In the genomic region with DNA sequence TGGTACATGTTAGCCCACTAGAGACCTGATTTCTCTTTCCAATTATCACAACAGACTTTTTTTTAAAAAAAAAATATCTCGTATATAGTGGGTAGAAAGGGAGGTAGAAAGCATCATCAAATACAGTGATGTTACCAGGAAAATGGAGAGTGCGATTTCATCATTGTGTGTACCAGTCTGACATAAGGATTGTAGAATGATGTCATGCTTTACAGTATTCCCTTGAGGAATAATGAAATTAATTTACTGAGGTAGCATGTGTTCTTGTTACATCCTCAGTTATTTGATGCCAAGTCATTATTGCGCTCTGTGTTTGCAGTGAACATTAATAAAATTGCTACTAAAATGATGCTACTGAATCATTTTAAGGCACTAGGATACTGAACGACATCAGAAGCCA, we compare ENCODE assay signal across 25 mouse cellular contexts.
"Had no signal": no experiment of that assay in that cellular context is flagged by ENCODE, and none has a peak within 500 bp of the region (broad histone marks: within the 10 kb centered on the region; RNA-seq: fewer than 3 reads in every experiment).

No protein-coding gene starts in this region.

- DNase-seq: gastrocnemius, postnatal 14 days; gastrocnemius, postnatal 36 days; heart, adult 11 months; heart, adult 2 months; heart, postnatal 14 days; heart, postnatal 36 days; kidney, adult 11 months; kidney, adult 2 months; kidney, adult 9 months; kidney, postnatal 14 days; kidney, postnatal 36 days; layer of hippocampus, adult 9-11 months; layer of hippocampus, postnatal 36 days; left cerebral cortex, postnatal 4 days had no signal

- ATAC-seq: hindbrain, postnatal 0 days; intestine, embryonic 16.5 days; liver, embryonic 12.5 days had no signal

- H3K36me3 ChIP-seq: heart, embryonic 13.5 days; heart, embryonic 15.5 days; hindbrain, embryonic 15.5 days; kidney, embryonic 15.5 days; limb, embryonic 13.5 days; limb, embryonic 15.5 days; liver, embryonic 12.5 days had no signal

- H3K9ac ChIP-seq: heart, embryonic 13.5 days; heart, embryonic 15.5 days; hindbrain, embryonic 15.5 days; kidney, embryonic 15.5 days; limb, embryonic 13.5 days; limb, embryonic 15.5 days; liver, embryonic 12.5 days had no signal

- H3K9me3 ChIP-seq: heart, embryonic 13.5 days; heart, embryonic 15.5 days; hindbrain, embryonic 15.5 days; kidney, embryonic 15.5 days; limb, embryonic 13.5 days; limb, embryonic 15.5 days; liver, embryonic 12.5 days had no signal

- H3K4me2 ChIP-seq: heart, embryonic 11.5 days; heart, embryonic 13.5 days; heart, embryonic 15.5 days; hindbrain, embryonic 15.5 days; kidney, embryonic 15.5 days; limb, embryonic 13.5 days; limb, embryonic 15.5 days; liver, embryonic 12.5 days had no signal

- H3K27me3 ChIP-seq: heart, embryonic 13.5 days; heart, embryonic 15.5 days; hindbrain, embryonic 15.5 days; kidney, embryonic 15.5 days; limb, embryonic 13.5 days; limb, embryonic 15.5 days; liver, embryonic 12.5 days had no signal

- H3K4me1 ChIP-seq: heart, embryonic 13.5 days; heart, embryonic 15.5 days; hindbrain, embryonic 15.5 days; kidney, embryonic 15.5 days; limb, embryonic 13.5 days; limb, embryonic 15.5 days; liver, embryonic 12.5 days had no signal

- H3K4me3 ChIP-seq: heart, adult 2 months; heart, embryonic 13.5 days; heart, embryonic 15.5 days; hindbrain, embryonic 15.5 days; kidney, embryonic 15.5 days; limb, embryonic 13.5 days; limb, embryonic 15.5 days; liver, embryonic 12.5 days had no signal

- H3K27ac ChIP-seq: heart, adult 2 months; heart, embryonic 13.5 days; heart, embryonic 15.5 days; hindbrain, embryonic 15.5 days; hindbrain, postnatal 0 days; kidney, embryonic 15.5 days; kidney, postnatal 0 days; limb, embryonic 13.5 days; limb, embryonic 15.5 days; liver, embryonic 12.5 days had no signal
